Mouse (Mus musculus): Measurements from ENCODE around the gene Kif13a.

The Kif13a gene

GRCm38 (mm10) chr13:46883976-46884375, 45.7 kb downstream of the Kif13a start:
- no peak for DNase-seq (ENCODE audit: low read depth)

- DNase-seq (ENCODE audit: low read depth), result no peak
Observed at GRCm38 (mm10) chr13:46883381-46883780, 46.3 kb downstream of the Kif13a start.

- DNase-seq (ENCODE audit: low read depth), result no peak
Observed at GRCm38 (mm10) chr13:46880736-46881135, 48.9 kb downstream of the Kif13a start.

GRCm38 (mm10) chr13:46880243-46880642, 49.4 kb downstream of the Kif13a start:
- no peak for DNase-seq (ENCODE audit: low read depth)

- no peak for DNase-seq (ENCODE audit: low read depth)
Observed at GRCm38 (mm10) chr13:46877049-46877448, 52.6 kb downstream of the Kif13a start.

- DNase-seq (ENCODE audit: low read depth), result no peak
Observed at GRCm38 (mm10) chr13:46875377-46875776, 54.3 kb downstream of the Kif13a start.

- no peak for DNase-seq (ENCODE audit: low read depth)
Observed at GRCm38 (mm10) chr13:46872732-46873131, 56.9 kb downstream of the Kif13a start.

- no peak for DNase-seq (ENCODE audit: low read depth)
Observed at GRCm38 (mm10) chr13:46872194-46872593, 57.5 kb downstream of the Kif13a start.

- DNase-seq (ENCODE audit: low read depth), result no peak
Observed at GRCm38 (mm10) chr13:46869464-46869863, 60.2 kb downstream of the Kif13a start.

GRCm38 (mm10) chr13:46863169-46863748, 66.4 kb downstream of the Kif13a start:
- DNase-seq (ENCODE audit: low read depth), result no peak

GRCm38 (mm10) chr13:46859876-46860275, 69.8 kb downstream of the Kif13a start:
- no peak for DNase-seq (ENCODE audit: low read depth)

- no peak for DNase-seq (ENCODE audit: low read depth)
Observed at GRCm38 (mm10) chr13:46859173-46859572, 70.5 kb downstream of the Kif13a start.

- no peak for DNase-seq (ENCODE audit: low read depth)
Observed at GRCm38 (mm10) chr13:46858835-46859152, 70.9 kb downstream of the Kif13a start.

- DNase-seq (ENCODE audit: low read depth), result no peak
Observed at GRCm38 (mm10) chr13:46858143-46858834, 71.4 kb downstream of the Kif13a start.

GRCm38 (mm10) chr13:46854456-46854855, 75.2 kb downstream of the Kif13a start:
- DNase-seq (ENCODE audit: low read depth), result no peak

- peak; percentile 7 for DNase-seq (ENCODE audit: low read depth)
Observed at GRCm38 (mm10) chr13:46852470-46852869, 77.2 kb downstream of the Kif13a start.

- DNase-seq (ENCODE audit: low read depth), result no peak
Observed at GRCm38 (mm10) chr13:46845456-46845855, 84.2 kb downstream of the Kif13a start.

- DNase-seq (ENCODE audit: low read depth), result no peak
Observed at GRCm38 (mm10) chr13:46844561-46845235, 85.0 kb downstream of the Kif13a start.

GRCm38 (mm10) chr13:46843646-46844045, 86.0 kb downstream of the Kif13a start:
- no peak for DNase-seq (ENCODE audit: low read depth)

- DNase-seq (ENCODE audit: low read depth), result no peak
Observed at GRCm38 (mm10) chr13:46842185-46842584, 87.5 kb downstream of the Kif13a start.

- DNase-seq (ENCODE audit: low read depth), result no peak
Observed at GRCm38 (mm10) chr13:46841668-46842067, 88.0 kb downstream of the Kif13a start.

GRCm38 (mm10) chr13:46840676-46841075, 89.0 kb downstream of the Kif13a start:
- DNase-seq (ENCODE audit: low read depth), result no peak

- DNase-seq (ENCODE audit: low read depth), result no peak
Observed at GRCm38 (mm10) chr13:46839236-46839635, 90.4 kb downstream of the Kif13a start.

Measured in naive thymus-derived CD4-positive, alpha-beta T cell, adult 2 months (primary cell).